Mouse (Mus musculus) heart, embryonic 13.5 days (tissue): ENCODE measurements at regions not wholly inside any gene's neighbourhood (a gene's known extent, or its start where the extent isn't known, plus 50 kb on each side); places are given as distances from the start of the nearest gene placed in this dataset.

Source experiments
- ATAC-seq: fragments of 200-750 bp; cut with Nextera tagmentation; 2 replicates; pipeline ENCODE4 v1.8.0; 2017; ENCODE audit warnings: moderate TSS enrichment; ENCODE audit not compliant: insufficient number of reproducible peaks, low FRiP score, low TSS enrichment; ENCODE audit errors: extremely low read depth
- H3K27ac ChIP-seq: fragments of 300-500 bp; sonication (generic); replicated peaks from 2 replicates; pipeline ENCODE4 v1.5.1; 2015; ENCODE audit warnings: moderate library complexity, mild to moderate bottlenecking, inconsistent platforms
- H3K27me3 ChIP-seq: fragments of 300-500 bp; sonication (generic); replicated peaks from 2 replicates; pipeline ENCODE4 v1.6.1; 2015; ENCODE audit warnings: mild to moderate bottlenecking, inconsistent platforms
- H3K36me3 ChIP-seq: fragments of 300-500 bp; sonication (generic); 2 replicates; pipeline ENCODE4 v1.6.1; 2015; ENCODE audit warnings: mild to moderate bottlenecking, inconsistent platforms
- H3K4me1 ChIP-seq: fragments of 300-500 bp; sonication (generic); 2 replicates; pipeline ENCODE4 v1.6.1; 2015; ENCODE audit warnings: inconsistent platforms
- H3K4me2 ChIP-seq: fragments of 300-500 bp; sonication (generic); 2 replicates; pipeline ENCODE4 v1.6.1; 2015; ENCODE audit warnings: inconsistent platforms, mild to moderate bottlenecking, moderate library complexity
- H3K4me3 ChIP-seq: fragments of 300-500 bp; sonication (generic); 2 replicates; pipeline ENCODE4 v1.5.1; 2015; ENCODE audit warnings: moderate library complexity, mild to moderate bottlenecking, inconsistent platforms
- H3K9ac ChIP-seq: fragments of 300-500 bp; sonication (generic); 2 replicates; pipeline ENCODE4 v1.6.1; 2015; ENCODE audit warnings: inconsistent platforms, mild to moderate bottlenecking, moderate library complexity
- H3K9me3 ChIP-seq: fragments of 300-500 bp; sonication (generic); 2 replicates; pipeline ENCODE4 v1.6.1; 2016; ENCODE audit warnings: inconsistent platforms
- WGBS: fragments of 180-500 bp; shearing (Covaris S2); methylation state at CpG from one replicate; pipeline ENCODE4 v1.1.7; 2015; ENCODE audit warnings: mixed read lengths; 5-methylcytosine and 5-hydroxymethylcytosine counted together

DNA sequence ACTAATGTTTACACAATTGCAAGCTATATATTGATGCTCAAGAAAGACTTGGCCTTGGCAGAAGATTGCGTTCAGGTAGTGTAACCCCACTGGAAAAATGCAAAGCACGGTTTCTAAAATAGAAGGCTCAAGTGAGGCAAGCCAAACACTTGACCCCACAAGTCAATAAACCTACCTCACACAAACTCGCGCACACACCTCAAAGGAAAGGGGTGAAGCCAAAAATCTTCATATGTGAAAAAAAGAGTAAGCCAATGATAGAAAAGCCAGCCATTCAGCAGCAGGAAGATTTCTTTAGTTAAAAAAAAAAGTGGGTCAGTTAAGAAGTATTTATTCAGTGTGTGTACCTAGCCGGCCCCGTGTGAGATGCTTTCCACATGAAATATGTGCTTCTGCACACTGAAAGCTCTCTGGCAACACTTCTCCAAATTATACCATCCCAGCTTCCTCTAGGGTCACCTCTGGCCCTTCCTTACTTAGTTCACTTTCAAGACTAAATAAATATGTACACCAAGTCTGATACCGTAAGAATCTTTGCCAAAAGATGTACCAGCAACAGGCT is 227.1 kb downstream of the Lmo4 start:
- no peak for ATAC-seq
- H3K4me2 ChIP-seq: no peak overlapping the region
- no peak overlapping the region for H3K4me3 ChIP-seq
- H3K9ac ChIP-seq: no peak overlapping the region
- 79% methylated on average over 7 of the region's 7 CpGs for WGBS
- H3K27me3 ChIP-seq: no peaks in the 10 kb centered on the region
- no peaks in the 10 kb centered on the region for H3K4me1 ChIP-seq
- no peaks in the 10 kb centered on the region for H3K9me3 ChIP-seq
- H3K27ac ChIP-seq: no peak overlapping the region
- H3K36me3 ChIP-seq: no peaks in the 10 kb centered on the region

DNA sequence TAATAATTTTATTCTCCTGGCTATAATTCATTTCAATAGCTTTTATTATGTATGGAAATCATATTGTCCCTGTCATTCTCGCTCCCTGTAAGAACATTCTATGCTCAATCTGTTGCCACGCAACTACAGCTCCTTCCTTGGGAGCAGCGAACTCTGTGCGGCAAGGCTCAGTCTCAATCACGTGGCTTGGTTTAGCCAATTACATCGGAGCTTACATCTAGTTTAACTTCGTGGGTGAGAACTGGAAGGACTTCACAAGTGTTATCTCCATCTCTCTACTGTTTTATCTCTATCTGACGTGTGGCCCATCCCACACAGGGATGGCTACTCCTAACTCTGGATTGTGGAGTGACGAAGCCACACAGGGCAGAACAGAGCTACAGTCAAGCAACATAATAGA is 231.4 kb downstream of the Lmo4 start:
- H3K9ac ChIP-seq: no peak overlapping the region
- no peaks in the 10 kb centered on the region for H3K36me3 ChIP-seq
- no peak overlapping the region for H3K4me2 ChIP-seq
- no peak for ATAC-seq
- H3K27ac ChIP-seq: no peak overlapping the region
- WGBS: 61% methylated on average over 9 of the region's 9 CpGs
- H3K9me3 ChIP-seq: no peaks in the 10 kb centered on the region
- no peaks in the 10 kb centered on the region for H3K4me1 ChIP-seq
- no peak overlapping the region for H3K4me3 ChIP-seq
- no peaks in the 10 kb centered on the region for H3K27me3 ChIP-seq

DNA sequence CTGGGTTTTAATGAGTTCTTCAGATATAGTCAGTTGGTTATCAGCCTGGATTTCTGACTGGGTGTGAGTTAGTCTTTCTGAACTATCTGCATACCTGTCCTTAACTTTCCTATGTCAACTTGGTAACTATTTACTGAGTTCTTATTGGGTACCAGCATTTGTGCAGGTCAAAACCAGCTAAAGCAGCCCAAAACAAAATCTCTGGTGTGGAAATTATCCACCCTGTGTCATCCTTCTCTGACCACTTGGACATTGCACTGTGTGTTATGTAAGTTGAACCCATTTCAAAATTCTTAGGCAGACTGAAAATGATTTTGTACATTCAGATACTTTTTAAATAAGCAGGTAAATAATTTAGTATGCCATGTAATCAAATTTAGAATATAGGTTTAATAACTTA is 232.7 kb downstream of the Lmo4 start:
- H3K4me2 ChIP-seq: no peak overlapping the region

DNA sequence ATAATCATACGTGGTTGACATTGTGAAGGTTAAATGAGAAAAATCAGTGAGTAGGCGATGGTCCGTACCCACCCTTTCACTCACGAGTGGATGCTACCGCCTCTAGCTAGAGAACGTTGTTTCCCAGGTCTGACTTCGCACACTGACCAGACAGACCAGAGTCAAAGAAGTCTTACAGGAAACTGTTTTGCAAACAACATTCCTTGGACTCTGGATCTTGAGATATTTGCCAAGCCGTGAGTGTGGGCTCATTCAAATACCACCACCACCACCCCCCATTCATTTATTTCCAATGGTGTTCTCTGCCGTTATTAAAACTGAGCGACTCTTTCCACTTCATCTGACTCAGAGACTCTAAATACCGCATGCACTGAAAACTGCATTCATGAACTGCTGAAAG is 234.2 kb downstream of the Lmo4 start:
- Histone ChIP-seq H3K36me3 (no peaks in the 10 kb centered on the region), H3K4me1 (no peaks in the 10 kb centered on the region), H3K9me3 (no peaks in the 10 kb centered on the region), H3K27ac (no peak overlapping the region), H3K9ac (no peak overlapping the region), H3K4me2 (no peak overlapping the region), H3K4me3 (no peak overlapping the region), H3K27me3 (no peaks in the 10 kb centered on the region)
- WGBS: 83% methylated on average over 11 of the region's 11 CpGs
- no peak for ATAC-seq

More for the DNA sequence above, 232.7 kb downstream of the Lmo4 start:
- no peak overlapping the region for H3K27ac ChIP-seq
- H3K9ac ChIP-seq: no peak overlapping the region
- no peaks in the 10 kb centered on the region for H3K27me3 ChIP-seq
- no peaks in the 10 kb centered on the region for H3K9me3 ChIP-seq
- no peak overlapping the region for H3K4me3 ChIP-seq
- ATAC-seq: no peak
- no peaks in the 10 kb centered on the region for H3K36me3 ChIP-seq
- H3K4me1 ChIP-seq: no peaks in the 10 kb centered on the region

DNA sequence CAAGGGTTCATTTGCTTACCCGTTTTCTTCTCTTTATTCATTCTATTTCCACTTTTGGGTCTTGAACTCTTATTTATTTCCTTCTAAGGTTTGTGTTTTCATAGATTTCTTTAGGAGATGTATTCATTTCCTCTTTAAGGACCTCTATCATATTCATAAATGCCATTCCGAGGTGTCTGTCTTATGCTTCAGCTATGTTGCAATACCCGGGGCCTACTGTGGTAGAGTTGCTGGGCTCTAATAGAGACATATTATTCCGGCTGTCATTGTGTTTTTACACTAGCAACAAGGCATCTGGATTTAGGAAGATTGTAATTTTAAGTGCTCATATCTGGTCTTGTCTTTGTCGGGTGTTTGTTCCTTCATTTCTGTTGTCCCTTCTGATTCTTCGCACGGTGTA is 249.5 kb downstream of the Lmo4 start:
- H3K9me3 ChIP-seq: no peaks in the 10 kb centered on the region
- H3K4me3 ChIP-seq: no peak overlapping the region
- no peak for ATAC-seq
- H3K9ac ChIP-seq: no peak overlapping the region
- H3K4me1 ChIP-seq: no peaks in the 10 kb centered on the region
- H3K36me3 ChIP-seq: no peaks in the 10 kb centered on the region
- no peak overlapping the region for H3K27ac ChIP-seq
- no peaks in the 10 kb centered on the region for H3K27me3 ChIP-seq
- 82% methylated on average over 7 of the region's 7 CpGs for WGBS
- no peak overlapping the region for H3K4me2 ChIP-seq

DNA sequence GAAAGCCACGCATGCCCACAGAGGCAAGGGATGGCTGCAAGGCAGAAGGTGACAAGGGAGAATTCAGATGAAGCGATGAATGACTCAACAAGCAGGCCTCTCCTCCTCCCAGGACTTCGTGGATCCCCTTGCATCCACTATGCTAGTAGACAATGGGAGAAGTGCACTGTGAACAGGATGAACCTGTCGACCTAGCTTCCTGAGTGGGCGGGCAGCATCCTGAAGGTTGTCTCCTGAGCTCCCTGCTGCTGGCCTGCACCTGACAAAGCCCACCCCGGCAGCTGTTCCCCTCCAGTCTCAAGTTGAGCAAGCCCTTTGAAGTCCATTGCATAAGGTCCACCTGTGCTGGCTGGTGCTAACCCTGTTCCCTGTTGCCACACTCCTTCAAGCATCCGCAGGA is 250.2 kb downstream of the Lmo4 start:
- ATAC-seq: no peak
- H3K27ac ChIP-seq: no peak overlapping the region
- WGBS: 67% methylated on average over 7 of the region's 7 CpGs

DNA sequence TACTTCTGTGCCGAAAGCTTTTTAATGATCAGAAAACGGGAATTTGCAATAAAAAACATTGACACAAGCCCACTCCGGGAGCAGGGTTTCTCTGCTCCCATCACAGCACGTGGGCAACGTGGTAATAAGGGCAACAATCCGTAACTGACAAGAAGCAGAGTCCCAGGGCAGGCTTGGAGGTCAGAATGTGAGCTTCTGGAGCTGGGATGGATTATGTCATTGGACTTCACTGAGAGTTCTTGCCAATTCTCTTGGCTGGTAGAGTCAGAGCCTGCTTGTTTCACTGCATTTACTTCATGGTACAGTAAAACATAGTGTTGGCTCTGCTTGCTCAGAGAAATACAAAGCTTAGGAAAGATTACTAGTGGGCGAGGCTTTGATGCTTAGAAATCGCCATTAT is 252.7 kb downstream of the Lmo4 start:
- Histone ChIP-seq H3K4me1 (0 out of 2 replicates have a peak, but pooled peaks cover 7% of the 10 kb centered on the region), H3K4me2 (no peak overlapping the region), H3K27ac (no peak overlapping the region), H3K27me3 (no peaks in the 10 kb centered on the region), H3K9me3 (no peaks in the 10 kb centered on the region), H3K36me3 (no peaks in the 10 kb centered on the region), H3K9ac (no peak overlapping the region), H3K4me3 (no peak overlapping the region)
- WGBS: 63% methylated on average over 8 of the region's 8 CpGs
- ATAC-seq: no peak

More for the DNA sequence above, 250.2 kb downstream of the Lmo4 start:
- Histone ChIP-seq H3K9ac (no peak overlapping the region), H3K9me3 (no peaks in the 10 kb centered on the region), H3K36me3 (no peaks in the 10 kb centered on the region), H3K4me2 (no peak overlapping the region), H3K4me1 (no peaks in the 10 kb centered on the region), H3K4me3 (no peak overlapping the region), H3K27me3 (no peaks in the 10 kb centered on the region)

DNA sequence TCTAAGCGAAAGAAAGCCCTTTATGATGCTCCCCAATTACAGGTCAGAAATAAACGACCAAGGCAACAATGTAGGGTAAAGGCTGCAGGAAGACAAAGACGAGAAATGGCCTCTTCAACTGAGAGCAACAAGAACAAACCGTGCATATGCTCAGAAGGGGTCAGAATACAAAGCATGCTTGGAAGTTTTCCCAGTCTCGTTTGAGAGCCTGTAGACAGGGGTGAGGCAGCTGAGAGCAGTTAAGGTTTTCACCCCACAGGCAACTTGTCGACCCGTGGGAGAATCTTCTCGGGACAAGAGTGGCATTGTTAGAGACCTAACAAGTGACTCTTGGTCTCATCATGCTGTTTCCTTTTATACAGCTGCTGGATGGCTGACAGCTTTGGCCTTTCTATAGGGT is 255.4 kb downstream of the Lmo4 start:
- Histone ChIP-seq H3K36me3 (no peaks in the 10 kb centered on the region), H3K4me2 (no peak overlapping the region), H3K4me3 (no peak overlapping the region), H3K9me3 (no peaks in the 10 kb centered on the region), H3K27ac (no peak overlapping the region), H3K9ac (no peak overlapping the region), H3K4me1 (0 out of 2 replicates have a peak, but pooled peaks cover 7% of the 10 kb centered on the region), H3K27me3 (no peaks in the 10 kb centered on the region)
- 49% methylated on average over 8 of the region's 8 CpGs for WGBS
- ATAC-seq: no peak

DNA sequence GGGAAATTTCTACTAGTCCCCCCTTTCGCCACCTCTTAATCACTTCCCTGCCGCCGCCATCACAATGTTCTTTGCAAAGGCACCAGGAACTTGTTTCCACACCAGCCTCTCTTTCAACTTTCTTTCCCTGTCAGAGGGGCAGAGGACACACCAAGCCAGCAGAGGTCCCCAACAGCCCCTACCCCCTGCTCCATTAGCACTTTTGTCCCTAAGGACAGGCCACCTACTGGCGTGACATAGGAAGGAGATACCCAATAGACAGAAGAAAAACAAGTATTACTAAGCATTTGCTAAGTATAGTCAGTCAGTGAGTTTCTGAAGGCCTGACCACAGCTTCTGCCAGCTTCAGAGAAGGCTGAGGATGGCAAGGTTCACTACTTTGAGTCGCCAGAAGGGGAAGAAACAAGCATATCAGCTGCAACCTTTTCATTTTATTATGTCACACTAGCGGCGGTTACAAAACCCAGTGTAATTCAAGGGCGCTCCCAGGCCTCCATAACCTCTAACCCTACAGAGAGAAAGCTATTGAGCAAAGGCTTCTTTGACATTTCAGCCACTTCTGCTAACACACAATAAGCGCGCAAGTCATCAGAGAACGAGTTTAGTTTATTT is 255.9 kb downstream of the Lmo4 start:
- no peak overlapping the region for H3K4me2 ChIP-seq
- 0 out of 2 replicates have a peak, but pooled peaks cover 7% of the 10 kb centered on the region for H3K4me1 ChIP-seq
- no peak overlapping the region for H3K4me3 ChIP-seq
- ATAC-seq: no peak
- H3K9ac ChIP-seq: no peak overlapping the region
- H3K27ac ChIP-seq: no peak overlapping the region
- no peaks in the 10 kb centered on the region for H3K27me3 ChIP-seq
- H3K36me3 ChIP-seq: no peaks in the 10 kb centered on the region
- 75% methylated on average over 11 of the region's 11 CpGs for WGBS
- H3K9me3 ChIP-seq: no peaks in the 10 kb centered on the region

DNA sequence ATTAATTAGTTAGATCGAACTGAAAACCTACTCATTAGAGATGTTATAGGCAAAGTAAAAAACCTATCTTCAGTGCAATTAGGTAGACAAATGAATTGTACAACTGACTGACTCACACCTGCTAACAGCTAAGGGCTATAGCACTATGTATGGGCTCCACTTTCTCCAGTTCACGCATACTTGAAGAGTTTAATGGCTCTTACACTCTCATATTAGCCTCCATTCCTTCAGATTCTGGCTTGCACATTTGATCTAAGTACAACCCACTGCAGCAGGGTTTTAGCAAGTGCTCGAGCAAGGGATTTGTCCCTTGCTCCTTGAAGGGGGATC is 257.1 kb downstream of the Lmo4 start:
- H3K9ac ChIP-seq: no peak overlapping the region
- no peak for ATAC-seq
- H3K36me3 ChIP-seq: no peaks in the 10 kb centered on the region
- no peak overlapping the region for H3K27ac ChIP-seq
- no peaks in the 10 kb centered on the region for H3K9me3 ChIP-seq
- 0 out of 2 replicates have a peak, but pooled peaks cover 7% of the 10 kb centered on the region for H3K4me1 ChIP-seq
- no peaks in the 10 kb centered on the region for H3K27me3 ChIP-seq
- no peak overlapping the region for H3K4me3 ChIP-seq
- WGBS: 68% methylated on average over 3 of the region's 3 CpGs
- no peak overlapping the region for H3K4me2 ChIP-seq

DNA sequence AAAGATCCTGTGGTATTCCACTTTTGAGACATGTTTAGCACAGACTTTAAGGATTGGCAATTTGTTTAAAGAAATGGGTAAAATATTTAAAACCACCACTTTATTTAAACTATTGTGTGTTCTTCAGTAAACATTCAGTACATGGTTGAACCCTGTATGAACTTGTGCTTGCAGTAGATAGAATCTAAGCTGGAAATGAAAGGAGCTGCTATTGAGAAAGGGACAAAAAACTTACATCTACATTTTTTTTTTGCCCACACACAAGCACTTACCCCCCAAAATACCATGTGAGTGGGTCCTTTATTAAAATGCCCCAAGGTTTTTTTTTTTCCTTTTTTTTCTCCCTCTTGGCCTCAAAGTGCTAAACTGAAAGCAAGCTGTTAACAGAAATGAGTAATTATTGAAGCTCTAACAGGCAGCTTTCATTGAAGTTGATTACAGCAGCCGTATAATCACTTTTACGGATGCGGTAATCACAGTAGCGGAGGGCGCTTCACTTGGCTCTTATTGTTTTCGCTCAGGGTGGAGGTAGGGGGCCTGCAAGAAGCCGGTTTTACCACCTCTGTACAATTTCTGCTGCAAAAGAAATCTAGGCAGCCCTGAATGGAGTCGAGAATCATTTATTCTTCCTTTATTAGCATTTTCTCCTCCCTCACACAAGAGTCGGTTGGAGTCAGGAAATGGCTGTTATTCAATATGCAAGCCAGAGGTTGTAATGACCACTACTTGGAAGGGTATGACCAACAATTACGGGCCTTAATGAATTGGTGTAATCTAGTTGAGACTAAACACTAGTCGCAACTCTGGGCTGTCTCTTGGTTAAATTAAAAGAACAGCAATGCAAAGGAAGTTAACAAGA is 257.7 kb downstream of the Lmo4 start:
- no peak for ATAC-seq
- 69% methylated on average over 11 of the region's 11 CpGs for WGBS
- Histone ChIP-seq H3K27ac (no peak overlapping the region), H3K27me3 (no peaks in the 10 kb centered on the region), H3K4me2 (no peak overlapping the region), H3K4me1 (0 out of 2 replicates have a peak, but pooled peaks cover 7% of the 10 kb centered on the region), H3K4me3 (no peak overlapping the region), H3K9ac (no peak overlapping the region), H3K9me3 (no peaks in the 10 kb centered on the region), H3K36me3 (no peaks in the 10 kb centered on the region)
